Mouse (Mus musculus) layer of hippocampus, adult 8-10 months (tissue): ENCODE results near the gene Pip5k1b. TPM values are rescaled to one million over a fixed set of nuclear protein-coding genes. Genes with fewer than 3 reads are reported as not detected.

Source experiments
- DNase-seq, 2 experiments: peaks; one replicate each; pipeline ENCODE4 v3.0.0; 2022; ENCODE audit warnings: low spot score in 2 of 2
- total RNA-seq, 4 experiments: library from RNA; stranded (reverse); gene quantifications; 2 replicates each; pipeline ENCODE4 v1.2.4; 2022

Gene Pip5k1b
- total RNA-seq, 4 experiments from 2014 or later, result 51.7 to 64.3 (median 57.6) TPM

DNA sequence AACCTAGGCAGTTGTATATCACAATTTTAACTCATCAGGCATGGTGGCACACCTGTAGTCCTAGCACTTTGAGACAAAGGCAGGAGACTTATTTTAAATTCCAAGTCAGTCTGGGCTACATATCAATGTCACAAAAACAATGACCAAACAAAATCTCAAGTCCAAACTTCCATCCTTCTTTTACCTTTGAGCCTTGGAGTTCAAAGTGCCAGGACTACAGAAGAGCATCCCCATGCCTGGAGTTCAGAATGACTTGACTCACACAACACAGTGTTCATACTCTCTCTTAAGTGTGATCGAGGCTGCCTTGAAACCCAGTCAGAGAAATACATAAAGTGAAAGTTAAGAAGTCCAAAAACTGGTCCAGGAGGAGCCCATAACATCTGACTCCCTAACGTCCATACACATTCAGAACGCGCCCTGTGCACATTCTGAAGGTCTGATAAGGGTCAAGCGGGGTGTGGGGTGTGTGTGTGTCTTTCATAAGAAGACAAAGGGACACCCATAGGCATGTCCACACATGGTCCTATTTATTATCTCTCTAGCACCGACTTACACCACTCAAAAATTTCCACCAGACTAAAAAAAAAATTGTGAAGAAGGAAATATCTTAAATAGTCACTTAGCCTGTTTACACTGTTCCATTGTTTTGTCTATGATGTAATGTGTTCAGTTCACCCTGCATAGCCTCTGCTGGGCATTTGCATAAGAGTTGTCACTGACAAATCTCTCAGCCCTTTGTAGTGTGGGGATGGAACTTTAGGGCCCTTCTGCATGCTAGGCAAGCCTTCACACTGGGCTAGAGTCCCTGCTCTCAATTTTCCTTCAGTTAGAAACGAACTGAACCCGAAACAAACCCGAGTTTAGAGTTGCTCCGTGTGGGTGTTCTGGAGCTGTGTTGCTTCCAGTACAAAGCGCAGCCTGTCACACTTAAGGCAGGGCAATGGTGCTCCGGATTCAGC, 296.0 kb downstream of the Pip5k1b start:
- no peak for DNase-seq

DNA sequence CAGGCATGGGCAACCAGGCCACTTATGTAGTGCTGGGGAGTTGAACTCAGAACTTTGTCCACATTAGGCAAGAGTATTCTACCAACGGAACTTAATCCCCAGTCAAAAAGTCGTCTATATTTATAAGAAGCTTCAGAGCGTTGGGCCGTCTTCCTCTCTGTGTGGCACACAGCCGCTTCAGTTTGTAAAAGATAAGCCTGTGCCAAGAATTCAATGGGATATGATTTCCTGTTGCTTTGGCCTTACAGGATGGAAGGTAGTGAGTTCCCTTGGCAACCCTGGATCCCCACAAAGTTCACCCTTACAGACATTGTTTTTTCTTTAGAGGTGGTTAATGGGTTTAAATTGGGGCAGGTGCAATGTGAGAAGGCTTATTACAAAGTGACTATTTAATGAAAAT, 297.3 kb downstream of the Pip5k1b start:
- DNase-seq, result no peak

DNA sequence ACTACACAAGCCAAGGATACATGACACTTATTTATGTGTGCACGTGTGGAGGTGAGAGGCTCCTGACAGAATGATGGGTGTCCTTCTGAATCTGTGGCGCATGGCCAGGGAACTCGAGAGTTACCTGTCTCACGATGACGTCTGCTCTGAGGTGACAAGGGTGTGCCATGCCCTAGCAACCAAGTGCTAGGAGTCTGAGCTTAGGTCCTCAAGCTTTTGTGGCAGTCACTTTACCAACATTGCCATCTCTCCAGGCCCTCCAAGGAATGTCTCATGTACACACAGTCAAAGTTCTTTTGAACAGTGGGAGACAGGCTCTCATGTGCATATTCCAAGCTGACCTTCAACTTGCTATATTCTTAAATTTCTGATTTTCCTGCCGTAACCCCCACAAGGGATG, 297.7 kb downstream of the Pip5k1b start:
- DNase-seq, result no peak

DNA sequence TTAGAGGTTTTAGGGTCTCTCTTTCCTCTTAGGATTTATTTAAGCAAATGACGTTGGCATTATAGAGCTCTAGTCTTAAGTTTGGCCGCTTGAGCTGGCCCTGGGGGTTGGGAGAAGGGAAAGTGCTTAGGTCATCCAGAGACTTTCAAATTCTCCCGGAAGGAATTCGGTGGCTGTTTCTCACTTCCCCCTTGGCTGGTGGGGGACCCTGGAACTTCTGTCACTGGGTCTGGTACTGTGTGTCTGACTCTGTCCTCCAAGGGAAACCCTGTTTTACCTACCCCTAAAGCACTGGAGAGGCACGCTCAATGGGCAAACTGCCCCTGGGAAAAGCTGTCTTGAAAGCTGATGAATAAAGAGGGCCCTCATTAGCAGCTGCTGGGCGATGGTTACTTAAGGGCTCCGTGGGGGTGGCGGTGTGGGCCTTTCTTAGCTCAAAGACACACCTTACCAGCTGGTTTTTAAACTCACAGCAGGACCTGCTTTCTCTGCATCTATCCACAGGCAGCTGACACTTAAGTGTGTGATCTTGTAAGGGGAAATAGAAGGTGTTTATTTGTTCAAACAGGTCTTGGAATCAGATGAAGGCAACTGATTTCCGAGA, 301.9 kb downstream of the Pip5k1b start:
- DNase-seq, result no peak

DNA sequence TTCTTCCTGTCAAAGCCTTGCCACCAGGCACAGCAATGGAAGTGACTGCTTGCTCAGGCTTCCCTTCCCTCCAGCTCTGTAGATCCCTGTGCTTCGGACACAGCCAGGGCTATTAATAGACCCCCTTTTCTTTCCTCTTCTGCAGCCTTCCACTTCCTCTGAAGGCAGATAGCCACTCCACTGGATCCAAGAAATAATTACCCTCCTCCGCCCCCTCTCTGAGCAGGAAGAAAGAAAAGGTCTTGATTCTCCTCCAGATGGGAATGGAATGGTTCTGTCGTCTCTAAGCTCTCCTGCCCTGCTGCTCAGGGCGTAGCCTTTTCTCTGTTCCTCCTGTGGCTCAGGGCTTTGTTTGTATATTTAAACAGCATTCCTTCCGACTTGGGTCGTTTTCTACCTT, 303.8 kb downstream of the Pip5k1b start:
- DNase-seq, result no peak

Other genes with a start within 250 kb of the Pip5k1b start
- 10 to 100 TPM; 27.1 to 30.4 (median 29.0) TPM for gene Fam122a, start 78.5 kb downstream of the Pip5k1b start, total RNA-seq
- under 1 TPM; 0.12 to 0.49 (median 0.39) TPM for gene Tmem252, start 118.1 kb upstream of the Pip5k1b start, total RNA-seq